Mouse (Mus musculus): ENCODE measurements around the gene Gli3.

- TF ChIP-seq CTCF (IDR thresholded peaks at IDR 0.05; ENCODE audit: low read depth, low read length): no peak
- TF ChIP-seq POLR2A (IDR thresholded peaks at IDR 0.05; ENCODE audit: borderline replicate concordance, low read depth, low read length): no peak
Measured at GRCm38 (mm10) chr13:15526691-15527090, 63.7 kb downstream of the Gli3 start.

All from bone marrow macrophage, adult 2 months (primary cell).